Mouse (Mus musculus) lung, embryonic 14.5 days (tissue): Measurements from ENCODE around the gene Mpzl3. TPM values are rescaled to one million over a fixed set of nuclear protein-coding genes. Genes with fewer than 3 reads are reported as not detected.

Experiments used
- ATAC-seq: fragments of 200-750 bp; cut with Nextera tagmentation; 2 replicates; pipeline ENCODE4 v1.8.0; 2017; ENCODE audit warnings: mild to moderate bottlenecking, moderate TSS enrichment, moderate library complexity; ENCODE audit not compliant: insufficient read depth
- DNase-seq: peaks from one replicate; pipeline ENCODE4 v3.0.0-alpha.2; 2015
- H3K27ac ChIP-seq: fragments of 300-500 bp; sonication (generic); 2 replicates; pipeline ENCODE4 v1.5.1; 2014; ENCODE audit warnings: low read depth, mild to moderate bottlenecking, moderate library complexity
- H3K27me3 ChIP-seq: fragments of 300-500 bp; sonication (generic); 2 replicates; pipeline ENCODE4 v1.6.1; 2014; ENCODE audit warnings: low read length, control low read depth; ENCODE audit not compliant: insufficient read depth
- H3K36me3 ChIP-seq: fragments of 300-500 bp; sonication (generic); 2 replicates; pipeline ENCODE4 v1.6.1; 2014; ENCODE audit warnings: control low read depth; ENCODE audit not compliant: insufficient read depth
- H3K4me1 ChIP-seq: fragments of 300-500 bp; sonication (generic); 2 replicates; pipeline ENCODE4 v1.6.1; 2014; ENCODE audit warnings: antibody characterized with exemption, control low read depth; ENCODE audit not compliant: insufficient read depth
- H3K4me2 ChIP-seq: fragments of 300-500 bp; sonication (generic); 2 replicates; pipeline ENCODE4 v1.6.1; 2014; ENCODE audit warnings: mild to moderate bottlenecking
- H3K4me3 ChIP-seq: fragments of 300-500 bp; sonication (generic); 2 replicates; pipeline ENCODE4 v1.5.1; 2014; ENCODE audit warnings: low read depth, low read length
- H3K9ac ChIP-seq: fragments of 300-500 bp; sonication (generic); 2 replicates; pipeline ENCODE4 v1.6.1; 2014
- H3K9me3 ChIP-seq: fragments of 300-500 bp; sonication (generic); 2 replicates; pipeline ENCODE4 v1.6.1; 2016; ENCODE audit warnings: low read depth, low read length, control low read depth
- CTCF ChIP-seq: IDR thresholded peaks from 2 replicates; pipeline ENCODE4 v1.5.1; 2016; ENCODE audit warnings: antibody characterized with exemption, low read depth
- WGBS: fragments of 180-500 bp; shearing (Covaris S2); extraction: QIAGEN DNeasy Blood & Tissue Kit; methylation state at CpG from one replicate; pipeline ENCODE4 v1.1.7; 2014; 5-methylcytosine and 5-hydroxymethylcytosine counted together
- polyA plus RNA-seq: library from polyadenylated mRNA; unstranded; fragments of >200 nt; fragmentation: Nextera tagmentation; extraction: Ambion mirVana; gene quantifications from 2 replicates; pipeline ENCODE4 v1.2.1, GENCODE M21; 2014

The Mpzl3 gene
- polyA plus RNA-seq, 1 experiment from 2014 or later, result 2.1 TPM

DNA sequence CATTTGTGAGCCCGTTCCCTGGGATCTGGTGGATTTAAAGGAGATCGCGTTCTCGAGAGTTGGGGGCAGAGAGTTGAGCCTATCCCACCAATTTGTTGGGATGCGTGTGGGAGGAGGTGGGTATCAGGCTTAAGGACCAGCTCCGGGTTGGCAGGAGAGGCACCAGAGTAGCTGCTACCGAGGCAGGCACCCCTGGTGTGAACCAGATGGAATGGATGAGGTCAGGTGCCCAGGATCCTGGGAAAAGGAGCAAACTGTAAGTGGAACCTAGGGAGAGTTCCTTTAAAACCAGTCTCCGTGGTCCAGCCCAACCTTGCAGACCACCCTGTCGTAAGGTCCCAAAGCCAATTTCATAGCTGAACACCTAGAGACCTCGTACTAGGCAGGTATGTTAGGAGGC, 63.6 kb downstream of the Mpzl3 start:
- Histone ChIP-seq H3K4me1 (peaks cover 7% of the 10 kb centered on the region; the same call in 1 of the 2 replicates), H3K4me2 (peak overlapping the region; percentile 73), H3K4me3 (peak overlapping the region; percentile 61), H3K36me3 (no peaks in the 10 kb centered on the region), H3K9ac (peak overlapping the region; percentile 76), H3K27ac (no peak overlapping the region), H3K9me3 (no peaks in the 10 kb centered on the region), H3K27me3 (no peaks in the 10 kb centered on the region)
- TF ChIP-seq CTCF, result no peak
- WGBS, result 24% methylated on average over 10 of the region's 10 CpGs
- ATAC-seq (no peak), DNase-seq (no peak)

DNA sequence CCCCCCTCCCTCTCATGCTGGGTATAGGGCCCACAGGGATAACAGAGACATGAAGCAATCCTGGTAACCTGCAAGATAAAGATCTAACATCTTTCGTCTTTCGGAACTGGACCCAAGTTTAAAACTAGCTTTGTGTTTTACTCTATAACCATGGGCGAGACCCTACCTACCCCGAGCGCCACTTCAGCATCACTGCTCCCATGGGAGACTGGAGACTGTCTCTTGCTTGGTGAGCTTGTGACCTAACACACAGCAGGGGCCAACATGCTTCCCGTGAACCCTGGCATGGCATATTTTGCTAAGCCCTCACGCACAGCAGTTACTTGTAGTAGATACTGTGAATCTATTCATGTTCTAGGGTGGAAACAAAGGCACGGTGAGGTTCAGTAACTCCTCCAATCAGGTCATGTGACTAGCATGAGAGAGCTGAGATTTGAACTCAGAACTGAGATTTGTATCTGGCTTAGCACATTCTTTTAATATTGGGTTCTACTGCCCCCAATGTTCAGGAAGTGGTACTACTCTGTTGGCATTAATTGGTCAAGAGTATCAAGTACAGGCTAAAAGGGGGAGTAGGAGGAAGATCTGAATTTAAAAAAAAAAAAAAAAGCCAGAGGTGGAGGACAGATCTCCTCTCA, 64.4 kb downstream of the Mpzl3 start:
- no peaks in the 10 kb centered on the region for H3K36me3 ChIP-seq
- no peaks in the 10 kb centered on the region for H3K27me3 ChIP-seq
- DNase-seq, result peak; percentile 21
- H3K9ac ChIP-seq, result no peak overlapping the region
- TF ChIP-seq CTCF, result peak; percentile 28; the same call in 1 of the 2 replicates
- no peak overlapping the region for H3K4me3 ChIP-seq
- no peaks in the 10 kb centered on the region for H3K9me3 ChIP-seq
- H3K27ac ChIP-seq, result no peak overlapping the region
- WGBS, result 91% methylated on average over 8 of the region's 8 CpGs
- peak overlapping the region; percentile 73 for H3K4me2 ChIP-seq
- ATAC-seq, result no peak
- H3K4me1 ChIP-seq, result peaks cover 7% of the 10 kb centered on the region; the same call in 1 of the 2 replicates

DNA sequence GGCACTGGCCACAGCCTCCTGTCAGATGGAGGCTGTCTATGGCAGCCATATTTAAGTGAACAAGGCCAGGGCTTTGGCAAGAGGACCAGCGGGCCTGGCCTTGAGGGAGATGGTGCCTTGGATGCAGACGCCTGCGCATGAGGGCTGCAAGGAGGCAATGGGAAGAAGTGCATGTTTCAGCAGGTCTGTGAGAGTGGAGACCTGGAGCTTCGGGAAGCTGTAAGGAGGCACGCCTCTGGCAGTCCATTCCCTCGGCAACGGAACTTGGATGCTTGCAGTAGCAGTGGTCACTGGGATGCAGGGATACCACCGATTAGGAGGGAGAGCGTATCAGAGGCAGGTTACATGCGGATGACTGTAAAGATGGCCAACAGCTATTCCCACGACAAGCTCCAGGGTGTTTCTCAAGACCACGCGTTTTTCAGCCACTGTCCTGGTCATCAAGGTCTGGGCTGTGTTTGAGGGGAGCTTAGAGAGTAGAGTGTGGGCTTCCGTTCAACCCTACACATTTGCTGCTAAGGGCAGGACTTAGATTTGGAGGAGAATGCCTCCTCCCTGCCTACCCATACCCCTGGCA, 65.1 kb downstream of the Mpzl3 start:
- 0 out of 2 replicates have a peak, but pooled peaks have one; percentile 0 for TF ChIP-seq CTCF

DNA sequence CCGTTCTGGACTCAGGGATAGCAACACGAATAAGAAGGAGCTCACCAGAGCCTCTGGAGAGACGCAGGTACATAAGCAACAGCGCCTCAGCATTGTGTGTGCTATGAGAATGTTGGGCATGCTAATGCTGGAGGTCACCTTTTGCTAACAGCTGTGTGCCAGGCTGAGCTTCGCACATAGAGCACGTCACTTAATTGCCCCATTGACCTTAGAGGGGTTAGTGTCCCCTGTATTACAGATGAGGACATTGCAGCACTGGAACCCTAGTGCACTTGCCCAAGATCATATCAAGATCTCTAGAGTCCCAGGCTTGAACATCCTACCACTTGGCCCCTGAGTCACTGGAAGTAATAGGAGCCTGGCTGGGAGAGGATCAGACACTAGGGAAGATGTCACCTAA, 65.6 kb downstream of the Mpzl3 start:
- ATAC-seq, result no peak
- H3K27ac ChIP-seq, result no peak overlapping the region
- WGBS, result 84% methylated on average over 6 of the region's 6 CpGs
- no peak overlapping the region for H3K4me2 ChIP-seq
- H3K9me3 ChIP-seq, result no peaks in the 10 kb centered on the region
- no peak overlapping the region for H3K4me3 ChIP-seq
- H3K27me3 ChIP-seq, result no peaks in the 10 kb centered on the region
- peaks cover 7% of the 10 kb centered on the region; the same call in 1 of the 2 replicates for H3K4me1 ChIP-seq
- no peak for TF ChIP-seq CTCF
- H3K9ac ChIP-seq, result no peak overlapping the region
- no peak for DNase-seq
- 0 out of 2 replicates have a peak, but pooled peaks cover under 1% of the 10 kb centered on the region for H3K36me3 ChIP-seq

More for the DNA sequence above, 65.1 kb downstream of the Mpzl3 start:
- DNase-seq, result no peak
- Histone ChIP-seq H3K4me1 (peaks cover 7% of the 10 kb centered on the region; the same call in 1 of the 2 replicates), H3K4me3 (no peak overlapping the region), H3K36me3 (no peaks in the 10 kb centered on the region), H3K27ac (no peak overlapping the region), H3K9me3 (no peaks in the 10 kb centered on the region), H3K9ac (no peak overlapping the region), H3K27me3 (no peaks in the 10 kb centered on the region), H3K4me2 (no peak overlapping the region)
- no peak for ATAC-seq
- 89% methylated on average over 14 of the region's 14 CpGs for WGBS

DNA sequence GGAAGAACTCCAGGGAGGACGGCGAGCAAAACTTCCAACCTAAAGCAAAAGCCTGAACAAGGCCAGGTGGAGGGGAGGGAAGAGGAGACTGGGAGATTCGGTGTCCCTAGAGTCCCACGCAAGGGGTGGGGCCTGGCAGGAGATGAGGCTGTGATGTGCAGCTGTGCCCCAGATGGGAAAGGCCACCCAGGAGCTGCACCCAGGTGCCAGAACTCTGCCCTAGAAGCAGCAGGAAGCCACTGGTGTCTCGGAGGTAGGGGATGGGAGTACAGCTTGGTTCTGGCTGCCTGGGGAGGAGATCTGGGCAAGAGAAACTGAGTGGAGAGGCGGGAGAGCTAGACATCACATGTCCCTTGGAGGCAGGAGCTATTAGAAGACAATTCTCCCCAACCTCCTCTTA, 66.0 kb downstream of the Mpzl3 start:
- Histone ChIP-seq H3K4me3 (no peak overlapping the region), H3K9me3 (no peaks in the 10 kb centered on the region), H3K27ac (no peak overlapping the region), H3K27me3 (no peaks in the 10 kb centered on the region), H3K9ac (no peak overlapping the region), H3K4me1 (peaks cover 4% of the 10 kb centered on the region; the same call in 1 of the 2 replicates), H3K36me3 (0 out of 2 replicates have a peak, but pooled peaks cover 4% of the 10 kb centered on the region), H3K4me2 (no peak overlapping the region)
- no peak for TF ChIP-seq CTCF
- 40% methylated on average over 6 of the region's 6 CpGs for WGBS
- DNase-seq (no peak), ATAC-seq (no peak)

DNA sequence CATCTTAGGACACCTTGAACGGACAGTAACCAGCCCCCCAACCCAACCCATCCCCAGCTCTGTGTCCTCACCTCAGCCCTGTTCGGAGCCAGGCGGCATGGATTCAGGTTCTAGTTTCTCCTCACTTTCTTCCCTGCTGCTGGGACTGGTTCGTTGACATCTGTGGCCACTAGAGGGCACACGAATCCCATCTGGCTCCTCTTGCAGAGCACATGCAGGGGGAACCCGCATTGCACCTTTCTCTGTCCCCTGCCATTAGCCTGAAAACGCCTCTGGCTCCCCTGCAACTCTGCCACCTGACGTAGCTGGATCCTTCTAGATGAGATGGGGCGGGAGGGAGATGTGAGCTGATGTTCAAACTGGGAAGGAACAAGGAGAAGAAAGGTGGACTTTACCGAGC, 66.8 kb downstream of the Mpzl3 start:
- peak; percentile 49 for ATAC-seq
- TF ChIP-seq CTCF, result peak; percentile 97
- Histone ChIP-seq H3K4me3 (no peak overlapping the region), H3K4me2 (peak overlapping the region; percentile 54), H3K4me1 (0 out of 2 replicates have a peak, but pooled peaks cover 3% of the 10 kb centered on the region), H3K27ac (no peak overlapping the region), H3K27me3 (no peaks in the 10 kb centered on the region), H3K9me3 (no peaks in the 10 kb centered on the region), H3K36me3 (0 out of 2 replicates have a peak, but pooled peaks cover 4% of the 10 kb centered on the region), H3K9ac (no peak overlapping the region)
- 4% methylated on average over 10 of the region's 10 CpGs for WGBS
- DNase-seq, result peak; percentile 90

DNA sequence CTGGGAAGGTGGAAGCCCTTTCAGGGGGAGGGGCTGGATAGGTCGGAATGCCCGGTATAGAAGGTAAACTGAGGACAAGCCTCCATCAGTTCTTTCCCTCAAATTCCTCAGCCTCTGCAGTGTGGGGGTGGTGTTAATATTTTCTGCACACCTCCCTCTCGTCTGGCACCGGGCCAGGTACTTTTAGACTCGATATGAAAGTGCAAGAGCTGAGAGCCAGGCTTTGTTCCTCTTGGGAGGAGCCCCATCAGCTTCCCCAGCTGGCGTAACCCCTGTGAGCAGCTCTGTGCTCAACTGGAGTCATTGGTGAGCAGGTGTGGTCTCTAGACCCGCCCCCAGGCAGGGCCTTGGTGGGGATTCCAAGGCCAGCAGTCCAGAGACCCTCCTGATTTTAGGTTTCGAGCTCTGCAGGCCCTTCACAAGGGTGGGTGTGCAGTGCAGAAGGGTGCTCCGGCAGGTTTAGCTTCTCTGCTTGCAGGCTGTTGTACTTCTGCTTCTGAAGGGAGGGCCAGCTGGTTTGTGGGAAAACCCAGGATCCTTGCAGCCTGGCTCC, 67.3 kb downstream of the Mpzl3 start:
- Histone ChIP-seq H3K4me2 (peak overlapping the region; percentile 54), H3K4me3 (no peak overlapping the region), H3K27me3 (no peaks in the 10 kb centered on the region), H3K9me3 (no peaks in the 10 kb centered on the region), H3K4me1 (0 out of 2 replicates have a peak, but pooled peaks cover 3% of the 10 kb centered on the region), H3K36me3 (0 out of 2 replicates have a peak, but pooled peaks cover 4% of the 10 kb centered on the region), H3K27ac (peak overlapping the region; percentile 19), H3K9ac (peak overlapping the region; percentile 32; the same call in 1 of the 2 replicates)
- no peak for TF ChIP-seq CTCF
- 18% methylated on average over 9 of the region's 9 CpGs for WGBS
- DNase-seq, result peak; percentile 70
- peak; percentile 52 for ATAC-seq
